Mouse (Mus musculus) lung, adult 2 months (tissue): Measurements from ENCODE around the gene Actr10. TPM values are rescaled to one million over a fixed set of nuclear protein-coding genes. Genes with fewer than 3 reads are reported as not detected.

Experiments
- DNase-seq: peaks from one replicate; pipeline ENCODE4 v3.0.0; 2022
- H3K4me1 ChIP-seq: fragments of 200-500 bp; 2 replicates; pipeline ENCODE4 v1.6.1; 2011; ENCODE audit warnings: low read length; ENCODE audit not compliant: control insufficient read depth, insufficient read depth
- H3K4me3 ChIP-seq: fragments of 200-500 bp; replicated peaks from 2 replicates; pipeline ENCODE3; 2011; ENCODE audit warnings: low read depth, mild to moderate bottlenecking, control low read depth, low read length; ENCODE audit errors: extremely low read depth
- CTCF ChIP-seq: fragments of 200-500 bp; IDR thresholded peaks from 2 replicates; pipeline ENCODE4 v1.5.1; 2011; ENCODE audit warnings: mild to moderate bottlenecking, low read length, control low read depth; ENCODE audit not compliant: insufficient read depth
- POLR2A ChIP-seq: fragments of 200-500 bp; IDR thresholded peaks from 2 replicates; pipeline ENCODE4 v1.6.1; 2011; ENCODE audit warnings: low read depth, mild to moderate bottlenecking, control low read depth, low read length, borderline replicate concordance; ENCODE audit errors: extremely low read depth
- WGBS: fragments of 180-500 bp; shearing (Covaris S2); methylation state at CpG from one replicate; pipeline ENCODE4 v1.1.7; 2018; 5-methylcytosine and 5-hydroxymethylcytosine counted together
- polyA plus RNA-seq: library from polyadenylated mRNA; depleted of rRNA; stranded (reverse); fragments of >200 nt; gene quantifications from 2 replicates; pipeline ENCODE4 v1.2.3, GENCODE M21; 2012

The Actr10 gene
- polyA plus RNA-seq, 1 experiment: 26.5 TPM

DNA sequence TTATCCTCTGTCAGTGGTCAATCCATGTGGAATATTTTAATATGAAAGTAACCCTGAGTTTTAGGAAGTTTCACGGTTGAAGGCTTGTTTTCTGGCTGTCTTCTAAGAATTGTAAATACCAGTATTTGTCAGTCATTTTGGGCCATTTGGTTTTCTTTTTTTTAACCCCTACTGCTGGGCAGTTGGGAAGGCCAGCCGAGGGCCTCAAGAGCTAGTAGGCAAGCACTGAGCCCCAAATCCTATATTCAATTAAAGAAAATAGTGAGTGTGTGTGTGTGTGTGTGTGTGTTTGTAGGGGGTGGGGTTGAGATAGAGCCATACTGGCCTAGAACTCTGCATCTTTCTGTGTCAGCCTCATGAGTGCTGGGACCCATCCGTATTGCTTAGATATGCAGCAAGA lies 38.2 kb downstream of the Actr10 start:
- peak overlapping the region; percentile 96 for H3K4me3 ChIP-seq
- H3K4me1 ChIP-seq: peaks cover 2% of the 10 kb centered on the region; the same call in 1 of the 2 replicates
- TF ChIP-seq POLR2A (no peak), CTCF (no peak)
- 40% methylated on average over 3 of the region's 3 CpGs for WGBS
- no peak for DNase-seq

DNA sequence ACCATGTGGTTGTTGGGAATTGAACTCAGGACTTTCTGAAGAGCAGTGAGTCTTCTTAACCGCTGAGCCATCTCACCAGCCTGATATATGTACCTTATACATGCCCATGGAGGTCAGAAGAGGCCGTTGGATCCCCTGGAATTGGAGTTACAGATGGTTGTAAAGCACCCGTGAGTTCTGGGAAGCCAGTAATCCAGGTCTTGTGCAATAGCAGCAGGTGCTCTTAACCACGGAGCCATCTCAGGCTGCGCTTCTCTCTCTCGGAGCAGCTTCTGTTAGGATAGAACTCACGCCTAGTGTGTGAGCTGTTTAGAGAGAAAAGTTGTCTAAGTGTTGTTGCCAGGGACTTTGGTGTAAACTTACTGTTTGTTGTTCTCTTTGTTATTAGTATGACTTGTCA lies 40.7 kb downstream of the Actr10 start:
- H3K4me3 ChIP-seq: no peak overlapping the region
- no peak for DNase-seq
- peaks cover 2% of the 10 kb centered on the region; the same call in 1 of the 2 replicates for H3K4me1 ChIP-seq
- TF ChIP-seq POLR2A (no peak), CTCF (no peak)
- WGBS: 72% methylated on average over 7 of the region's 7 CpGs

DNA sequence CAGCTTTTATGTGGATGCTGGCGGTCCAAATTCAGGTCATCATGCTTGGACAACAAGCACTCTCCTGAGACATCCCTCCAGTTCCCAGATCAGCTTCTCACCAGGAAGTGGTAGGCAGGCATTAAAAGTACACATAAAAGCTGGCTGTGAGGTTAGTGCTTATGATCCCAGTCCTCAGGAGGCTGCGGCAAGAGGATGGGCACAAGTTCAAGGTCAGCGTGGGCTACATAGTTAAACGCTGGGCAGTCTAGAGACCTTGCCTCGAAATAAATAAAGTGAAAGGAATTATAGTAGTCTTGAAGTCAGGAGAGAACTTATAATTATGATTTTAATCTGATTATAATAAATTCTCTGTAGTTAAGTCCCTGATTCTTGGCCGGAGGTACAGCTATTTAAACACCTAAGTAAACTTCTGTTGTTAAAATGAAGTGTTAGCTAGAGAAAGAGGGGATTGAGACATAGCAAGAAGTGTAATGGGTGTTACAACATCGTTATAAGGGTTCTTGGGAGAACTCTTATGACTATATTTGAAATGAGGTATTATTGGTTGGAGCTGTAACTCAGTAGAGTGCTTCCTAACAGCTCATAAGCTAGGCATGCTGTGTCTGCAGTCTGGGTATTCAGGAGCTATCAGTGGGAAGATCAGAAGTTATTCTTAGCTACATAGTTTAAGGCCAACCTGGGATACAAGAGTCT lies 47.3 kb downstream of the Actr10 start:
- TF ChIP-seq CTCF (no peak), POLR2A (no peak)
- DNase-seq: no peak
- Histone ChIP-seq H3K4me3 (no peak overlapping the region), H3K4me1 (peaks cover 2% of the 10 kb centered on the region)
- 68% methylated on average over 7 of the region's 7 CpGs for WGBS

DNA sequence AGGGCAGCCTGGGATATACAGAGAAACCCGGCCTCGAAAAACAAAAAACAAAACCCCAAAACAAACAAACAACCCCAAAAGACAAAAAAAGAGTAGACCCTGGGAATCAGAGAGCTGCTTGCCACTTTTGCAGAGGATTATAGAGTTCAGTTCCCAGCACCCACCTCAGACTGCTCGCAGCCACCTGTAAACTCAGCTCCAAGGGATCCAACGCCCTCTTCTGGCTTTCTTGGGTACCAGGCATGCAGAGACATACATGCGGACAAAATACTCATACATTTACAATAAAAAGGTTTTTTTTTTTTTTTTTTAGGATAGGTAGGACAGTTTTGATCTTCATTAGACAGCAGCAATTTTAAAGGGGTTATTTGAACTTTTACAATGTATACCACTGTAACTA lies 59.6 kb downstream of the Actr10 start:
- TF ChIP-seq CTCF: no peak
- TF ChIP-seq POLR2A: no peak
- Histone ChIP-seq H3K4me3 (no peak overlapping the region), H3K4me1 (peaks cover 14% of the 10 kb centered on the region)
- 91% methylated on average over 5 of the region's 5 CpGs for WGBS
- no peak for DNase-seq

DNA sequence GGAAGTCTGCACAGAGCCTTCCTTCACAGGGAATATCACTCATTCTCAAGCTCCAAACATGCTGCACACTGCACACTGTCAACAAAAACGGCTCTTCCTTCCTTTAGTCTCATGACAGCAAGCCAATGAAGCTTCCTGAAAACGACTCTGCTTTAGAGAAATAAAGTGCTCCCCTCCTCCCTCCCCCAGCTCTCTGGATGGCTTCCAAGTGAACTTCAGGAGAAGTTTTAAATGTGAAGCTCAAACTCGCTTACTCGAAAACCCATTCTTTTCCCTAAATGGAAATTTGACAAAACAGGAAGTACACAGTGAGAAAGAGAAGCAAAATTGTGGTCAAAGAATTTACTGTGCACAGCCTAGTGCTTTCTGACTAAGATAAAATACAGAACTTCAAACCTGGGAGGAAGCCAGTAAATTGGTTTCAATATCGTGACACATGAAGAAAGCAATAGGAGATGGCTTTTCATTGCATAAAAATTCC lies 61.8 kb downstream of the Actr10 start:
- WGBS: 6% methylated on average over 5 of the region's 5 CpGs
- Histone ChIP-seq H3K4me3 (peak overlapping the region; percentile 11), H3K4me1 (peaks cover 14% of the 10 kb centered on the region)
- no peak for TF ChIP-seq CTCF
- TF ChIP-seq POLR2A: no peak
- no peak for DNase-seq

DNA sequence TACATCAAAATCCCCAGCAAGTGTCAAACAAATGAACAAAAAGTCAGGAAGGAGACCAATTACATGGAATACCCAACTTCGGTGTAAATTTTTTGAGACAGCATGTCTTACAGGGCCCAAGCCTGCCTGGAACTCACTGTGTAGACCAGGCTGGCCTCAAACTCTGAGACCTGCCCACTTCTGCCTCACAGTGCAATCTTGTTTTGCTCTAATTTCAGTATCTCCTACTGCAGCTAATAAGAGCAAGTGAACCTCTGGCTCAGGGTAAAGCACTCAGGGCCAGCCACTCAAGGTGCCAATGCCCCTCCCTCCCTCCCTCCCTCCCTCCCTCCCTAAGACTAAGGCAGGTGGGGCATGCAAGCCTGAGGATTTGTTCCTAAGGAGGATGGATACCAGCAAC lies 62.7 kb downstream of the Actr10 start:
- TF ChIP-seq CTCF (no peak), POLR2A (no peak)
- Histone ChIP-seq H3K4me1 (peaks cover 14% of the 10 kb centered on the region), H3K4me3 (no peak overlapping the region)
- no peak for DNase-seq
- 63% methylated on average over 1 of the region's 1 CpGs for WGBS

DNA sequence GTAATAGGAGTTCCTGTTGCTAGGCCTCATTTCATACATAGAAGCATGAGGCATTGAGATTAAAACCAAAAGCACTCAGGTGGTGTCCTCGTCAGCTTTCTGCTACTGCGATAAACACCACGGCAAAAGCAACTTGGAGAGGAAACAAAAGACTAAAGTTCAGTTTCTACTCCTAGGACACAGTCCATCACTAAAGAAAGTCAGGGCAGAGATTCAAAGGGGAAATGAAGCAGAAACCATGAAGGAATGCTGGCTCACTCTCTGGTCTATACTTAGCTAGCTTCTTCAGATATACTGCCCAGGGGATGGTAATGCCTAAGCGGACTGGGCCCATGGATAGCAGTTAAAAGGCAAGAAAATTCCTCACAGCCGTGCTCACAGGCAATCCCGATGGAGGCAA lies 63.8 kb downstream of the Actr10 start:
- 71% methylated on average over 6 of the region's 6 CpGs for WGBS

DNA sequence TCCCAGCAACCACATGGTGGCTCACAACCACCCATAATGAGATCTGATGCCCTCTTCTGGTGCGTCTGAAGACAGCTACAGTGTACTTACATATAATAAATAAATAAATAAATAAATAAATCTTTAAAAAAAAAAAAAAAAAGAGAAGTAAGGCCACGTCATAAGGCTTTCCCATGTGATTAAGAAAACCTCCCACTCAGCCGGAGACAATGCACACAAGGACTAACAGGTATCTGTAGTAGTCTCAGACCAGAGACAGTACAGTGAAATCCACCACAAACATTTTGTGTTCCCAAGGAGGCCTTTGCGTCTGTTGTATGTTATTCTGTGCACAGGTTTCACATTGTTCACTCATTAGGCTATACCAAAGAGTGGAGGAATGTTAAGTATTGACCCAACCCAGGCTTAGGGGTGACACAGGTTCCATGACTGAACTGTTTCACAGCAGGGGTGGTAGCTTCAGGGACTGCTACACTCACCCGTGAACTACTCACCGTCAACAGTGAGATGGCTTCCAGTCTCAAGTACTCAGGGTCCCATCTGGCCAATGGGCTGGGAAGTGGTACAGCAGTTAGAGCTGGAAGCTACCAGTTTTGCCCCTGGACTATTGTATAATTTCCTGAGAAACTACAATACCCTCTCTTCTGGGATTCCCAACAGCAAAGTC lies 66.2 kb downstream of the Actr10 start:
- Histone ChIP-seq H3K4me1 (peaks cover 15% of the 10 kb centered on the region), H3K4me3 (no peak overlapping the region)
- no peak for TF ChIP-seq CTCF
- TF ChIP-seq POLR2A: no peak
- DNase-seq: no peak
- WGBS: 71% methylated on average over 6 of the region's 6 CpGs

More for the DNA sequence above, 63.8 kb downstream of the Actr10 start:
- no peak for DNase-seq
- TF ChIP-seq POLR2A (no peak), CTCF (no peak)
- H3K4me1 ChIP-seq: peaks cover 14% of the 10 kb centered on the region
- H3K4me3 ChIP-seq: no peak overlapping the region

DNA sequence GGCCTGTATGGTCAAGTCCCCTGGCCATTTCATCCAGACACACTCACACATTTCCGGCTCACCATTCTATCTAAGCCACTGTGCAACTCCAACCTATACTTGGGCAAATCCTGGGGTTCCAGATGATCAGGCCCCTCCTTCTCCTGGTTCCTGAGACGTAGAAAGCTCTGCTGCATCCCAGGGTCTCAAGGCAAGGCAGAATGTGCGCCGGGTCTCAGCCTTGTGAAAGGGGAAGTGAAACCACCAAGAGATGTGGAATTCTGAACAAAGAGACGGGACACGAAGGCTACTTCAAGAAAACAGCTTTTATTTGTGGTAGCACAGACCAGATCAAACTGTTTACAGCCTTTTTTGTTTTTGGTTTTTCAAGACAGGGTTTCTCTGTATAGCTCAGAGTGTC lies 68.5 kb downstream of the Actr10 start:
- WGBS: 82% methylated on average over 6 of the region's 6 CpGs
- Histone ChIP-seq H3K4me3 (no peak overlapping the region), H3K4me1 (peaks cover 3% of the 10 kb centered on the region; the same call in 1 of the 2 replicates)
- TF ChIP-seq POLR2A (no peak), CTCF (no peak)
- DNase-seq: no peak

DNA sequence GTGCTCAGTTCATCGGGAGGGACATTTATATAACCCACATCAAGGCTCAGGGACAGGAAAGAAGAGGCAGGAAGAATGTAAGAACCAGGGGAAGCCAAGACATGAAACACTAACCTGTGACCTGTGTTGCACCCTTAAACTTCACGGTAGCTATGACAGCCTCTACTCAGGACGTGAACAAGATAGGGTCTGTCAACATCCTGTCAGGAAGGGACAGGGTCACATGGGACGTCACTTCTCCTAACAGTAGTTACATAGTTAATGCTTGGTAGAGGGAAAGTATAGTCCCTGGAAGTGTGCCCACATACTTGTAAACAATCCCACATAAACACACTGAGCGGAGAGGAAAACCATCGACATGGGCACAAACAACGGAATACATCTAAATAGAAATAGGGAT lies 69.2 kb downstream of the Actr10 start:
- WGBS: 25% methylated on average over 7 of the region's 7 CpGs
- Histone ChIP-seq H3K4me3 (no peak overlapping the region), H3K4me1 (peaks cover 4% of the 10 kb centered on the region)
- TF ChIP-seq CTCF (no peak), POLR2A (no peak)
- no peak for DNase-seq
